Mouse (Mus musculus): Measurements from ENCODE around the gene Cdh6. TPM values are rescaled to one million over a fixed set of nuclear protein-coding genes. Genes with fewer than 3 reads are reported as not detected.

The Cdh6 gene
- polyA plus RNA-seq, 1 experiment from 2014 or later, result 2.7 TPM

DNA sequence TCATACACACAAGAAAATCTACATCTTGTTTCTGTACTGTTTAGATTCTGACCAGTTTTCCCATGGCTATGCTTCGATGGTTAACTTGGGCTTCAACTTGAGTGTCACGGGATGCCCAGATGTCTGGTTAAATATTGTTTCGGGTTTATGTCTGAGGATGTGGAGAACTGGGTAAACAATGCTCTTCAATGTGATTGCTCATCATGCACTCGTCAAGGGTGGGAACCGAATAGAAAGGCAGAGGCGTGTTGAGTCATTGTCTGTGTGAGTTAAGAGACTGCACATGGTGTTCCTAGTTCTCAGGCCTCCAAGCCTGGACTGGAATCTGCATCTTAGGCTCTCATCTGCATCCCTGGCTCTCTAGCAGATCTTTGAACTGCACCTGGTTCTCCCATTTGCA lies 36.7 kb upstream of the Cdh6 start:
- Histone ChIP-seq H3K9me3 (ENCODE audit: control insufficient read depth) (no peaks in the 10 kb centered on the region), H3K4me2 (replicated peaks; ENCODE audit: low read depth) (no peak overlapping the region), H3K36me3 (ENCODE audit: control insufficient read depth, insufficient read depth) (no peaks in the 10 kb centered on the region), H3K4me3 (ENCODE audit: low read depth, low read length) (no peak overlapping the region), H3K9ac (ENCODE audit: low read depth, low read length) (no peak overlapping the region), H3K27ac (ENCODE audit: low read depth, low read length) (no peak overlapping the region), H3K4me1 (replicated peaks; ENCODE audit: control insufficient read depth, insufficient read depth, low read length) (no peaks in the 10 kb centered on the region), H3K27me3 (replicated peaks; ENCODE audit: control insufficient read depth, insufficient read depth, low read length) (no peaks in the 10 kb centered on the region)
- no peak for ATAC-seq
- TF ChIP-seq CTCF (IDR thresholded peaks at IDR 0.05; ENCODE audit: low read depth), result no peak
- 76% methylated on average over 6 of the region's 6 CpGs for WGBS

DNA sequence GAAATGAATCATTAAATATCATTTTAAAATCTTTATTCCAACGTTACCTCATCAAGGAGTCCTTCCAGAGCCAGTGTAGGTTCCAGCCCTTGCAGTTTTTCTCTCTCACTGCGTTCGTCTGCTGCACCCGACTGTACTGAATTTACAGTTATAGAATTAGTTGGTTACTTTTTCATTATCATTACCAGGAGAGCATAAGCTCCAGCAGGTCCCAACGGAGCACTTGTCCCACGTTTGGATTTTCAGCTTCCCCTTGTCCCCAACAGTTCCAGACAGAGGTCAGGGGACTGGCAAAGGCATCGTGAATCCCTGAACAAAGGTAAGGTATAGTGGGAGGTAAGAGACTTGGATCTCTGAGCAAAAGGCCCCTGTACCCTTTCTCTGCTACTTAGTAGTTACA lies 35.2 kb upstream of the Cdh6 start:
- Histone ChIP-seq H3K36me3 (ENCODE audit: control insufficient read depth, insufficient read depth) (no peaks in the 10 kb centered on the region), H3K9me3 (ENCODE audit: control insufficient read depth) (no peaks in the 10 kb centered on the region), H3K4me2 (replicated peaks; ENCODE audit: low read depth) (no peak overlapping the region), H3K27ac (ENCODE audit: low read depth, low read length) (no peak overlapping the region), H3K9ac (ENCODE audit: low read depth, low read length) (no peak overlapping the region), H3K27me3 (replicated peaks; ENCODE audit: control insufficient read depth, insufficient read depth, low read length) (no peaks in the 10 kb centered on the region), H3K4me1 (replicated peaks; ENCODE audit: control insufficient read depth, insufficient read depth, low read length) (no peaks in the 10 kb centered on the region), H3K4me3 (ENCODE audit: low read depth, low read length) (no peak overlapping the region)
- no peak for ATAC-seq
- TF ChIP-seq CTCF (IDR thresholded peaks at IDR 0.05; ENCODE audit: low read depth), result no peak
- WGBS, result 79% methylated on average over 7 of the region's 7 CpGs

DNA sequence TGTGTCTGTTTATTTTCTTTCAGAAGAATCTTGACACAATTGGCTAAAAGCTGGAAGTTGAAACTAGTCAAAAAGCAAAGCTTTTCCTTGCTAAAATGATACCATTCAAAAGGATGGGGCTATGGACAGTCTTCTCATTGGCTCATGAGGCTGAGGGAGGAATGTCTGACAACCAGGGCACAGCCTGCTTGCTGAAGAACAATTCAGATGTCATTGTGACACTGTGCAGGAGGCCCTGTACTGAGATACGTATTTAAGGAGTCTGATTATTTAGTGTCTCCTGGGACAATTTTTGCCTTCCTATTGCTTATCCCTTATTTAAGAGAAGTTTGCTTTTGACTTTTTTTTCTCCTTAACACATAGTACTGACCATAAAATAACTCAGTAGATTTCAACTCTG lies 22.8 kb upstream of the Cdh6 start:
- ATAC-seq, result no peak
- Histone ChIP-seq H3K9ac (ENCODE audit: low read depth, low read length) (no peak overlapping the region), H3K4me3 (ENCODE audit: low read depth, low read length) (no peak overlapping the region), H3K4me2 (replicated peaks; ENCODE audit: low read depth) (no peak overlapping the region), H3K27me3 (replicated peaks; ENCODE audit: control insufficient read depth, insufficient read depth, low read length) (no peaks in the 10 kb centered on the region), H3K27ac (ENCODE audit: low read depth, low read length) (no peak overlapping the region), H3K36me3 (ENCODE audit: control insufficient read depth, insufficient read depth) (no peaks in the 10 kb centered on the region), H3K4me1 (replicated peaks; ENCODE audit: control insufficient read depth, insufficient read depth, low read length) (no peaks in the 10 kb centered on the region), H3K9me3 (ENCODE audit: control insufficient read depth) (no peaks in the 10 kb centered on the region)
- 43% methylated on average over 1 of the region's 1 CpGs for WGBS
- TF ChIP-seq CTCF (IDR thresholded peaks at IDR 0.05; ENCODE audit: low read depth), result no peak

DNA sequence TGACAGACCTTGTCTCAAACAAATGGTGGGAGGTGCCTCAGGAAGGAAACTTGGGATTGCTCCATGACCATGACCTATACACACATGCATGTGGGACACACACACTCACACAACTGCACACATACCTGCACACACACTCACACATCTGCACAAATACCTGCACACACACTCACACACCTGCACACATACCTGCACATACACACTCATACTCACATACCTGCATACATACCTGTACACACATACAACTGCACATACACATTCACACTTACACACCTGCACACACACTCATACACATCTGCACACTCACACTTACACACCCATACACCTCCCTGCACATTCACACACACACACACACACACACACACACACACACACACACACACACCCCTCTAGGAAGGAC lies 20.6 kb upstream of the Cdh6 start:
- Histone ChIP-seq H3K4me2 (replicated peaks; ENCODE audit: low read depth) (no peak overlapping the region), H3K27me3 (replicated peaks; ENCODE audit: control insufficient read depth, insufficient read depth, low read length) (no peaks in the 10 kb centered on the region), H3K36me3 (ENCODE audit: control insufficient read depth, insufficient read depth) (no peaks in the 10 kb centered on the region), H3K27ac (ENCODE audit: low read depth, low read length) (no peak overlapping the region), H3K4me3 (ENCODE audit: low read depth, low read length) (no peak overlapping the region), H3K4me1 (replicated peaks; ENCODE audit: control insufficient read depth, insufficient read depth, low read length) (no peaks in the 10 kb centered on the region), H3K9me3 (ENCODE audit: control insufficient read depth) (no peaks in the 10 kb centered on the region), H3K9ac (ENCODE audit: low read depth, low read length) (no peak overlapping the region)
- ATAC-seq, result no peak
- TF ChIP-seq CTCF (IDR thresholded peaks at IDR 0.05; ENCODE audit: low read depth), result no peak

DNA sequence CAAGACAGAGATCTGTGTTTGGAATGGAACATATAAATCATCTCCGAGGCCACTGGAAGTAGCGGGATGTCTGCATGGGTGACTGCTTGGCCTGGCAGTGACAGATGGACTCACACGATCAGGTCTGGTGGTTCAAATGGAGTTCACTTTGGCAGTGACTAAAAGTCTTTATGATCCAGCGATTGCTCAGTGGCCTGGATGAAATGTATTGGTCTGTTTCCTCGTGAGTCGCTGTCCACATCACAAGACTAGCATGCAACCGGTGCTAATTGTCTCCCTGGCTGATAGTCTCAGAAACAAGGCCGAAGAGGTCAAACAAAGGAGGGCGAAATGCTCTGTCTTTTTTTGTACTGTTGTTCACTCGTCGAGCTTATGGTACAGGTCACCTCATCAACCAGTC lies 19.6 kb upstream of the Cdh6 start:
- Histone ChIP-seq H3K36me3 (ENCODE audit: control insufficient read depth, insufficient read depth) (no peaks in the 10 kb centered on the region), H3K4me2 (replicated peaks; ENCODE audit: low read depth) (no peak overlapping the region), H3K4me3 (ENCODE audit: low read depth, low read length) (no peak overlapping the region), H3K9ac (ENCODE audit: low read depth, low read length) (no peak overlapping the region), H3K9me3 (ENCODE audit: control insufficient read depth) (no peaks in the 10 kb centered on the region), H3K27me3 (replicated peaks; ENCODE audit: control insufficient read depth, insufficient read depth, low read length) (no peaks in the 10 kb centered on the region), H3K27ac (ENCODE audit: low read depth, low read length) (no peak overlapping the region), H3K4me1 (replicated peaks; ENCODE audit: control insufficient read depth, insufficient read depth, low read length) (no peaks in the 10 kb centered on the region)
- no peak for TF ChIP-seq CTCF (IDR thresholded peaks at IDR 0.05; ENCODE audit: low read depth)
- 67% methylated on average over 11 of the region's 11 CpGs for WGBS
- ATAC-seq, result no peak

DNA sequence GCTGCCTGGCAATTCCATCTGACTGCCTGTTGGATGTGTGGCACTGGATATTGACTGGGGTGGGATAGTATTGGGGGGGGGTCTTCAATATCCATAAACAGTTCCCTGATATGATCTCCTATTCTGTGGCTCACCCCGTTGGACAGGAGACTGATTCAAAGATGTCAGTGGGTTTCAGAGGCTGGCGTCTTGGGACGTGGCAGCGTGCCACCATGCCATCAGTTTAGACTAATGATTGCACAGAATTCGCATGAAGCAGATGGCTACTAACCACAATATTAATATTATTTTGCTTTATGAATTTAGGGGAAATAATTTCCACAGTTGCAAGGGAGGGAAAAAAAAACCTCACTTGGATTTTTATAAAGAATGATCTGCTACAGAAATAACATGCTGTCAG lies 10.2 kb upstream of the Cdh6 start:
- Histone ChIP-seq H3K9me3 (ENCODE audit: control insufficient read depth) (no peaks in the 10 kb centered on the region), H3K27ac (ENCODE audit: low read depth, low read length) (no peak overlapping the region), H3K4me2 (replicated peaks; ENCODE audit: low read depth) (no peak overlapping the region), H3K4me3 (ENCODE audit: low read depth, low read length) (no peak overlapping the region), H3K9ac (ENCODE audit: low read depth, low read length) (no peak overlapping the region), H3K27me3 (replicated peaks; ENCODE audit: control insufficient read depth, insufficient read depth, low read length) (no peaks in the 10 kb centered on the region), H3K4me1 (replicated peaks; ENCODE audit: control insufficient read depth, insufficient read depth, low read length) (no peaks in the 10 kb centered on the region), H3K36me3 (ENCODE audit: control insufficient read depth, insufficient read depth) (no peaks in the 10 kb centered on the region)
- no peak for TF ChIP-seq CTCF (IDR thresholded peaks at IDR 0.05; ENCODE audit: low read depth)
- no peak for ATAC-seq
- WGBS, result 77% methylated on average over 5 of the region's 5 CpGs

DNA sequence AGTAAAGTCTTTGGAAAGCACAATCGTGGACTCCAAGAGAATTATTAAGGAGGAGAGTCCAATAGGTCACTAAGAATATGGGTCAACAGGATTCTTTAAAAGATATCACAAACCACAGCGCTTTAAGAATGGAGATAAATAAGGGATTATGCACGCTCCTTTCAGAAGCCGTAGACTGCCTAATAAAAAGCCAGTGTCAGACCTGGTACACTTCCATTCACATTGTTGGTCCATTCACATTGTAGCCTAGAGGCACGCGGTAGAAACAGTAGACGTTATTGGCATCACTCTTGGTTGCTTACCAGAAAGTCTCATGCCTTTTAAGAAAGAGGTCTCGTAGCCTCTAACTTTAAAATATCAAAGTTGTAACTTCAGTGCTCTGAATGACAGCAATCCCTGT lies 8.0 kb upstream of the Cdh6 start:
- H3K36me3 ChIP-seq (ENCODE audit: control insufficient read depth, insufficient read depth), result no peaks in the 10 kb centered on the region
- no peak overlapping the region for H3K9ac ChIP-seq (ENCODE audit: low read depth, low read length)
- H3K4me3 ChIP-seq (ENCODE audit: low read depth, low read length), result no peak overlapping the region
- H3K27ac ChIP-seq (ENCODE audit: low read depth, low read length), result no peak overlapping the region
- no peak for TF ChIP-seq CTCF (IDR thresholded peaks at IDR 0.05; ENCODE audit: low read depth)
- WGBS, result 85% methylated on average over 8 of the region's 8 CpGs
- no peak for ATAC-seq
- H3K4me2 ChIP-seq (replicated peaks; ENCODE audit: low read depth), result no peak overlapping the region
- no peaks in the 10 kb centered on the region for H3K27me3 ChIP-seq (replicated peaks; ENCODE audit: control insufficient read depth, insufficient read depth, low read length)
- H3K9me3 ChIP-seq (ENCODE audit: control insufficient read depth), result no peaks in the 10 kb centered on the region
- H3K4me1 ChIP-seq (replicated peaks; ENCODE audit: control insufficient read depth, insufficient read depth, low read length), result no peaks in the 10 kb centered on the region
